Mouse (Mus musculus) embryonic stem cell, embryonic (primary cell): ENCODE results near the gene B4galnt2.

Experiments used
- CTCF ChIA-PET, 4 experiments: fragments of 300-600 bp in 2 of 4; fragments of 350-600 bp in 2 of 4; sonication (Branson Sonifier 250); formaldehyde crosslinking; loops; one replicate each; lab custom pipeline; 2022; ENCODE audit warnings: inconsistent platforms in 2 of 4; lab: Charles Lee
- POLR2A ChIA-PET, 4 experiments: fragments of 300-600 bp in 2 of 4; fragments of 350-600 bp in 2 of 4; sonication (Branson Sonifier 250); formaldehyde crosslinking; loops; one replicate each; lab custom pipeline; 2022; ENCODE audit warnings: antibody characterized with exemption in 4 of 4, inconsistent platforms in 1 of 4; lab: Charles Lee

B4galnt2 gene

DNA sequence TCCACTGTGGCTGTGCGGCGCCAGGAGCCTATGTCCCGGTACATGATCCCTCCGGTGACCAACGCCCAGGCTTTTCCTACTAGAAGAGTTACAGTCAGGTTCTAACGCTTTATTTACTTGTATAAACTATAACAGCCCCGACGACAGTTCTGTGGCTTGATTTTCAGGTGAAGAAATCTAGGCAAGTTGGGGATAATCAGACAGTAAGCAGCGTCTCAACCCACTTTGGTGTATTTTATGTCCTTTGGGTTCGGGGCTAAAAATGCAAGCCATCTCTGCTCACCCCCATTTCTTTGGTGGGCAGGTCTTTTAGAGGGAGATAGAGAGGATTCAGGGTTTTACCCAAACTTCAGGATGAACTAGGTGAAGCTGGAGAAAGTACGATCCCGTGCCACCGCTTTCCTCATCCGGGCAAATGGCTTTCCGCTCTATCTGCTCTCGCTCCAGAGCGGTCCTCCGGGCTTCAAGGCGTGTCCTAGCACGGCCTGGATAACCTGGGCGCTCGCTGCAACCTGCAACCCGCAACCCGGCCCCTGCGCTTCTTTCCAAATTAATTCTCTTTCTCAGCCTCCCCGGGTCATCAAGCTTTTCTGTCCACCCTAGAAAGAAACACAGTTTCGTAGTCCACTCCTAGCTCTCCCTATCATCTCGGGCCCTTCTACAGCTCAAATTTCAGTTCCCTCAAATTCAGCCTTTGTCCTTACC is 467 bp upstream of the B4galnt2 start:
- ChIA-PET CTCF (interaction anchor here in 3 of 4 experiments (0.6 to 1.3 kb wide), 7 partner anchors 8 to 308 kb away, joined by 3 to 5 read pairs (median 4); no protein-coding TSS in a partner anchor), POLR2A (interaction anchor here in 3 of 4 experiments (0.6 to 3.1 kb wide), 23 partner anchors 8 to 530 kb away, joined by 3 to 24 read pairs (median 4); partner anchors contain the start of genes Snf8 (in 2 of the 3), Atp5g1 (in 1 of the 3), Slc35b1 (in 1 of the 3) and Spop (in 1 of the 3))

GRCm38 (mm10) chr11:95913959-95914566 is 628 bp downstream of the B4galnt2 start:
- POLR2A ChIA-PET = interaction anchor here (0.5 to 3.1 kb wide), 35 partner anchors 9 to 915 kb away, joined by 3 to 24 read pairs (median 4); partner anchors contain the start of genes Atp5g1 (in 2 of the 4), Snf8 (in 2 of the 4) and Spop (in 1 of the 4)
- CTCF ChIA-PET = interaction anchor here in 3 of 4 experiments (0.6 to 1.3 kb wide), 7 partner anchors 9 to 483 kb away, joined by 3 to 5 read pairs (median 4); no protein-coding TSS in a partner anchor

- ChIA-PET CTCF (interaction anchor here in 1 of 4 experiments (0.6 to 1.1 kb wide), 2 partner anchors 15 to 26 kb away, joined by 3 to 4 read pairs; no protein-coding TSS in a partner anchor), POLR2A (interaction anchor here in 3 of 4 experiments (0.7 to 1.0 kb wide), 6 partner anchors 11 to 123 kb away, joined by 3 to 13 read pairs (median 3); partner anchors contain the start of gene Snf8 (in 1 of the 3))
Measured at GRCm38 (mm10) chr11:95911579-95911978, 3.1 kb downstream of the B4galnt2 start.

GRCm38 (mm10) chr11:95907805-95908524 is 6.7 kb downstream of the B4galnt2 start:
- ChIA-PET POLR2A (interaction anchor here in 1 of 4 experiments (0.5 to 2.0 kb wide), 8 partner anchors 10 to 129 kb away, joined by 3 to 4 read pairs (median 3); no protein-coding TSS in a partner anchor), CTCF (interaction anchor here in 1 of 4 experiments (0.5 kb wide), 1 partner anchor 113 kb away, joined by 3 read pairs; no protein-coding TSS in a partner anchor)

- ChIA-PET POLR2A (interaction anchor here in 3 of 4 experiments (0.6 to 4.3 kb wide), 8 partner anchors 10 to 495 kb away, joined by 3 to 17 read pairs (median 4); partner anchors contain the start of gene B4galnt2 (in 1 of the 3)), CTCF (interaction anchor here in 2 of 4 experiments (0.5 to 1.3 kb wide), 4 partner anchors 36 to 228 kb away, joined by 3 to 6 read pairs (median 4); no protein-coding TSS in a partner anchor)
Measured at GRCm38 (mm10) chr11:95904290-95904689, 10.4 kb downstream of the B4galnt2 start.

DNA sequence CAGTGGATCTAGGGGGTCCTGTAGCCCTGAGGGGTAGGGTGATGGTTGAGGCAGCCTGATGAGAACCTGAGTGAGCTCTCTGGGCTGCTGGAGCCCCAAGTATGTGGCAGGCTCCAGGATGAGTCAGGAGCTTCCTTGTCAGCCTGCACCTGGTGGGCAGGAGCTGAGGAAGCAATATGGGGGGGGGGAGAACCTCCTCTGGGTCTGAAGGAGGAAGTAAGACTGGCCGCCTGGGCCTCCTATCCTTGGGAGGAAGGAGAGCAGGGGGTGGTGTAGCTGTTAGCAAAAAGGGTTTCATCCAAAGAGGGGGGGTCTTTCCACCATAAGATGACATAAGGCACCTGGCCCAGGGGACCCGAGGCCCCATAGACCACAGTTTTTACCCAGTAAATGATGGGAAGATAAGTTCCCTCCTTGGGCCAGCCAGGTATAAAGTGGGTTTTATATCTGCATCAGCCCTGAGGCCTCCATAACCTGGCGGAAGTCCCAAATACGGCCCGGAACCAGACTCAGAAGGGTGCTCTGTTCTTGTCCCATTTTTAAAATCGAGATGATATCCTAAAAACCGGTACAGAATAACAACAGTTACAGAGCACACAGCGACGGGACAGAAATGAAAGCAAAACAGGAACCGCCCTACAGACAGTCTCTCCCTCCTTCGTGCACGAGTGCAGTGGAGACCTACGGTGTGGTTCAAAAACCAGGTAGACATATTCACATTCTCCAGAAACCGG is 18.1 kb downstream of the B4galnt2 start:
- ChIA-PET CTCF (interaction anchor here in 2 of 4 experiments (0.6 to 0.7 kb wide), 3 partner anchors 86 to 338 kb away, joined by 3 to 4 read pairs (median 3); no protein-coding TSS in a partner anchor), POLR2A (interaction anchor here in 1 of 4 experiments (0.6 kb wide), 4 partner anchors 55 to 804 kb away, joined by 3 to 5 read pairs (median 4); no protein-coding TSS in a partner anchor)

DNA sequence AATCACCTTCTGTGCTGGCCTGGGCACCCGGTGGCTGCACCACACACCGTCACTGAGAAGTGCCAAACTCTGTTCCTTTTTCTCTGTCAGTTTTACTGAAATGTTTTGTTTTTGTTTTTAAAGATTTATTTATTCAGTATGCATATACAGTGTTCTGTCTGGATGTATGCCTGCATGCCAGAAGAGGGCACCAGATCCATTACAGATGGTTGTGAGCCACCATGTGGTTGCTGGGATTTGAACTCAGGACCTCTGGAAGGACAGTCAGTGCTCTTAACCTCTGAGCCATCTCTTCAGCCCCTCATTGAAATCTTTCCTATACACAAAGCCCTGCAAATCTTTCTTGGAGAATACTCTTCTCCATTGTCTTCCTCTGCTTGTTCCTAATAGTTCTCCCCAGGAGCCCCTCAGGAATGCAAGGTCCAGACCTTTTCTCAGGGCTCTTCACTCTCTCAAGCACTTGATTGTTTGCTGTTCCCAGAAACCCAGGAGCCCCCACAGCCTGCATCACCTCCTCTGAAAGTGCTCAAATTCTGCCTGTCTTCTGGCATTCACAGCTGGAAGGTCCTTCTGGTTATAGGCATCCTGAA is 24.1 kb downstream of the B4galnt2 start:
- CTCF ChIA-PET = interaction anchor here in 2 of 4 experiments (0.7 to 1.2 kb wide), 4 partner anchors 15 to 186 kb away, joined by 3 to 5 read pairs (median 4); no protein-coding TSS in a partner anchor
- POLR2A ChIA-PET = interaction anchor here in 1 of 4 experiments (1.2 to 1.6 kb wide), 2 partner anchors 16 to 18 kb away, joined by 3 to 6 read pairs; no protein-coding TSS in a partner anchor

- ChIA-PET POLR2A (interaction anchor here in 1 of 4 experiments (0.7 kb wide), 1 partner anchor 207 kb away, joined by 3 read pairs; no protein-coding TSS in a partner anchor), CTCF (interaction anchor here in 2 of 4 experiments (0.6 to 5.4 kb wide), 3 partner anchors 61 to 281 kb away, joined by 3 to 41 read pairs (median 3); no protein-coding TSS in a partner anchor)
Measured at GRCm38 (mm10) chr11:95879861-95880260, 34.8 kb downstream of the B4galnt2 start.

DNA sequence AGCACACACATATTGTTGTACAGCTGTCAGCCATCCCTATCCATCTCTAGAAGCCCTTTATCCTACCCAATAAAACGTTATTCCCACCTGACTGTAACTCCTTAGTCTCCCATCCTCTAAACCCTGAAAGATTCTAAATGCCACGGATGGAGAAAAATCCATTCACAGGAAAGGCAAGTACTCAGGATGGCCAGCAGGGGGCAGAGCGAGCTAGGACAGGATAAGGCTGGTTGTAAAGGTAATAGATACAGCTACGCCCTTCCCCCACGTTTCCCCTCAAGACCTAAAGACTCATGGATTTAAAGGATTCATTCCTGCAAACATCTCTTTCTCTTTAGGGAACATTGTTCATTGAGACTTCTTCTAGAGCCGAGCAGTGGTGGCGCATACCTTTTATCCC is 38.4 kb downstream of the B4galnt2 start:
- ChIA-PET POLR2A (interaction anchor here (0.5 to 3.0 kb wide), 27 partner anchors 8 to 1063 kb away, joined by 3 to 17 read pairs (median 4); partner anchors contain the start of genes Abi3 (in 1 of the 4), Atp5g1 (in 1 of the 4), Snf8 (in 1 of the 4) and Ube2z (in 1 of the 4)), CTCF (interaction anchor here (0.5 to 5.4 kb wide), 40 partner anchors 8 to 665 kb away, joined by 3 to 41 read pairs (median 4); partner anchors contain the start of genes B4galnt2 (in 1 of the 4) and Snf8 (in 1 of the 4))

GRCm38 (mm10) chr11:95875804-95876203 is 38.9 kb downstream of the B4galnt2 start:
- ChIA-PET POLR2A (interaction anchor here (0.5 to 3.0 kb wide), 24 partner anchors 8 to 1023 kb away, joined by 3 to 17 read pairs (median 4); partner anchors contain the start of genes Abi3 (in 1 of the 4), Atp5g1 (in 1 of the 4) and Snf8 (in 1 of the 4)), CTCF (interaction anchor here (0.6 to 5.4 kb wide), 20 partner anchors 12 to 199 kb away, joined by 3 to 41 read pairs (median 4); no protein-coding TSS in a partner anchor)

DNA sequence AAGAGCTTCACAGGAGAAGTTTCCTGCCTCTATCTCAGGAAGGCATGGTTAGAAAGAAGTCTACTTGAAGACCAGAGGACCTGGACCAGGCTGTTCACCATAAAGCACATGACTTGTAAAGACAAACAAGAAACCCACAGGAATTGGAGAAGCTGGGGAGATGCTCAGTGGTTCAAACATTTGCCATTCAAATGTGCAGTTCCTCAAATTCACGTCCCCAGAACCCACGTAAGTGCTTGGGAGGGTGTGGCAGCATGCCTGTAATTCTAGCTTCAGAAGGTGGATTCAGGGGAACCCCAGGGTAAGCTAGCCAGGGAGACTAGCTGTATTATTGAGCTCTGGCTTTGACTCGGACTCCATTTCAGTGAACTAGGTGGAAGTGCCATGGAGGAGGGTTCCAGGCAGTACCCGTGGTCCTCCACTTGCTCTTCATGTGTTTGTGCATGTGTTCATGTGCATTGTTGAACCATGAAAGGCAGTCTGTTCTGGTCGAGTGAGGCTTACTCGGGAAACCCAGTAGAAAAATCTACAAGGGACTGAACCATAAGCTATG is 44.7 kb downstream of the B4galnt2 start:
- CTCF ChIA-PET = interaction anchor here (0.6 to 1.7 kb wide), 6 partner anchors 12 to 392 kb away, joined by 3 to 7 read pairs (median 4); partner anchors contain the start of gene Snf8 (in 1 of the 4)
- POLR2A ChIA-PET = interaction anchor here (0.6 to 4.1 kb wide), 34 partner anchors 8 to 195 kb away, joined by 3 to 16 read pairs (median 4); partner anchors contain the start of genes Phospho1 (in 2 of the 4), B4galnt2 (in 1 of the 4), Snf8 (in 1 of the 4) and Ube2z (in 1 of the 4)

DNA sequence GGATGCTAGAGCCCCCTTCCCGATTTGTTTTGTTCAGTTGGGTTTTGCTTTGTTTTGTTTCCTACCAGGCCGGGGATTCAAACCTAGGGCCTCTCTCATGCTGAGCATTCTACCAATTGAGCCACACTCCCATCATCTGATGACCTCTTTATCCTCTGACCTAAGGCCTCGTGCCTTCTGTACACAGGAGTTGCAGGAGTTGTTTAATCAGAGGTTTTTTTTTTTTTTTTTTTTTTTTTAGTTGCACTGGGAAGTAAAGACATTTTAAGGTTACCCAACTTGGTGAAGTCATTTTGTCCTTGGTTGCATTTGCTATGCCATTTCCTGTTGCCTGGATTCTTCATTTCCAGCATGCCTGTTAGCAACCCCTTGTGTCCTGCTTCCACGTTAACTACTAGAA is 45.2 kb downstream of the B4galnt2 start:
- POLR2A ChIA-PET = interaction anchor here in 3 of 4 experiments (0.6 to 4.1 kb wide), 19 partner anchors 8 to 139 kb away, joined by 3 to 16 read pairs (median 4); partner anchors contain the start of genes B4galnt2 (in 1 of the 3) and Phospho1 (in 1 of the 3)
- CTCF ChIA-PET = interaction anchor here in 3 of 4 experiments (1.1 to 1.7 kb wide), 5 partner anchors 38 to 392 kb away, joined by 3 to 7 read pairs (median 3); partner anchors contain the start of genes Ngfr (in 1 of the 3) and Phb (in 1 of the 3)

DNA sequence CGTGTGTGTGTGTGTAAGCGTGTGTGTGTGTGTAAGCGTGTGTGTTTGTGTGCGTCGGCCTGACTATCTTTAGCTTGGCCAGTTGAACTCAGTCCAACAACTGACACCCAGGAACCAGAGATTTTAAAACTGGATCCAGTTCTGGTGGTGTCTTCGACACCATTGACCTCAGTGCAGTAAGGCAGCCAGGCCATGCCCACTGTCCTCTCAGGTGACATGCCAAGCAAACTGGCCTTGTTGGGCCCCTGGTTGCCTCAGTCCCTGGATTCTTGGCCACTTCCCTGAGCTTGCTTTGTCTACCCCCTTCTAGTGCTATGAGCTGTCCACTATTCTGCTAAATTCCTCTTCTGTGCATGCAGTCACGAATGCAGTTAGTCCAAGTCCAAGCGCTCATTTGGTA is 53.3 kb downstream of the B4galnt2 start:
- ChIA-PET CTCF (interaction anchor here in 1 of 4 experiments (1.2 kb wide), 1 partner anchor 41 kb away, joined by 3 read pairs; no protein-coding TSS in a partner anchor), POLR2A (interaction anchor here in 3 of 4 experiments (0.6 to 3.0 kb wide), 11 partner anchors 9 to 1589 kb away, joined by 3 to 11 read pairs (median 4); partner anchors contain the start of gene Abi3 (in 1 of the 3))

DNA sequence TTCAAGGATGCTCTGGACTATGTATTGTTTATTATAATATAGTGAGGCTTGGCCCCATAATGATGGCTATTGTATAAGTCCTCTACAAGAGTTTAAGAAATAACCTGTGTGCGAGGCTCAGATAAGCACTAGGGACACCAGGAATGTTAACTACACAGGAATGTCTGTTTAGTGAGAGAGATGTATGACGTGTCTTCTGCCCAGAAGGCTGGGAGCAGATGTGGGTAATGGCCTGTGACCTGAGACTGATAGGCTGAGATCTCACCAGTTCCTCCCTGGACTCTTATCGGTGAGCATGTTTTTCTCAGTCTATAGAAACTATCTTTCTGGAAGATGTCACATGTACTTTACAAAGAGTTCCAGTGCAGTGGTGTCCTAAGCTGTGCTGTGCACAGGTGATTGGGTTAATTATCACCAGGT is 54.6 kb downstream of the B4galnt2 start:
- ChIA-PET POLR2A (interaction anchor here in 2 of 4 experiments (1.1 to 3.0 kb wide), 3 partner anchors 10 to 174 kb away, joined by 3 to 10 read pairs (median 8); no protein-coding TSS in a partner anchor), CTCF (interaction anchor here in 1 of 4 experiments (1.2 kb wide), 1 partner anchor 40 kb away, joined by 3 read pairs; no protein-coding TSS in a partner anchor)
